Mouse (Mus musculus) liver, adult 2 months (tissue): ENCODE data around the gene Scaper.

ENCODE experiments used
- CTCF ChIP-seq: fragments of 200-500 bp; IDR thresholded peaks from 2 replicates; pipeline ENCODE4 v1.5.1; 2011; ENCODE audit warnings: low read depth, low read length, control low read depth
- POLR2A ChIP-seq: fragments of 200-500 bp; IDR thresholded peaks from 2 replicates; pipeline ENCODE4 v1.6.1; 2011; ENCODE audit warnings: low read length, control low read depth; ENCODE audit not compliant: insufficient read depth; ENCODE audit errors: extremely low read depth

DNA sequence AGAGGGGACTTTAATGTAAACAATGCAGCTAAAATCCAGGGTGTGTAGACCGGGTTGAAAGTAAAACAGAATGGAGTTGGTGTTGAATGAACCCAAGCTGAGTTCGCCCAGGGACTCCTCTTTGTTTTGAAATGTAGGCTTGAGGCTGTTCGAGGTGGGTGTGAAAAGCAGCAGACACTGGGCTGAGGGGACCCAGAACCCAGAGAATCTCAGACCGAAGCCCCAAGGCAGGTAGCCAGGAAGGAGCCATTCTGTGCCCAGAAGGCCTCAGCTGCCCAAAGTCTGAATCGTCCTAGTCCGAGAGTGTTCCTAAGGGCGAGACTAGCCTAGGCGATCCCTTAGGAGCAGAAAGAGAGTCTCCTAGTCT is 394.6 kb downstream of the Scaper start:
- TF ChIP-seq CTCF (no peak), POLR2A (no peak)
